Mouse (Mus musculus): ENCODE results near the gene Cend1.

The Cend1 gene

DNA sequence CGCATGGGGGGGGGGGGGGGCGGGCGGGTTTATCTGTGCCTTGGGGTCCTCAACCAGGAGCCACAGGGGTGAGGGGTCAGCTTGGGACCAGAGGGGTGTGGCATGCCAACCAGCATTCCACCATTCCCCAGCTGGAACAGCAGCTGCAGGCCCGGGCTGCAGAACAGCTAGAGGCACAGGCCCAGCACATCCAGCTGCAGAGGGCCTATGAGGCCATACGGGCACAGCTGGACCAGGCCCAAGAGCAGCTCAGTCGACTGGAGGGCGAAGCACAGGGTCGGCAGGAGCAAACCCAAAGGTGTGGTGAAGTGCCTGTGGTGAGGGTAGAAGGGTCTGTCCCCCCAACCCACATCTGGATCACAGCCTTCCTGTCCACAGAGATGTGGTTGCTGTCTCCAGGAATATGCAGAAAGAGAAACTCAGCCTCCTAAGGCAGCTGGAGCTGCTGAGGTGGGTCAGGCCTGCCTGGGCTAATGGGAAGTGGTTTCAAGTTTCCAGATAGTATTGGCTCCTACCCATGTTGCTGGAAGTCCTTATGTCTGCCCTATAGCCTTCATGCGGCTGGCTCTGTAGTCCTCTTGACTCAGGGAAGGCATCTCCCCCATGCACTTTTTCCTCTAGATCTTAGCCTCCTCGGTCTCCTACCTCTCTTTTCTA, 36.2 kb upstream of the Cend1 start:
- ATAC-seq (ENCODE audit: insufficient number of reproducible peaks, low FRiP score, low TSS enrichment) = no peak

- ATAC-seq (ENCODE audit: insufficient number of reproducible peaks, low FRiP score, low TSS enrichment) = no peak
Measured at GRCm38 (mm10) chr7:141464603-141465201, 35.4 kb upstream of the Cend1 start.

- ATAC-seq (ENCODE audit: insufficient number of reproducible peaks, low FRiP score, low TSS enrichment) = no peak
Measured at GRCm38 (mm10) chr7:141463824-141464602, 34.7 kb upstream of the Cend1 start.

GRCm38 (mm10) chr7:141462333-141462821, 33.1 kb upstream of the Cend1 start:
- no peak for ATAC-seq (ENCODE audit: insufficient number of reproducible peaks, low FRiP score, low TSS enrichment)

GRCm38 (mm10) chr7:141461521-141462332, 32.4 kb upstream of the Cend1 start:
- no peak for ATAC-seq (ENCODE audit: insufficient number of reproducible peaks, low FRiP score, low TSS enrichment)

GRCm38 (mm10) chr7:141460391-141461113, 31.3 kb upstream of the Cend1 start, which contains the start of gene Cracr2b:
Cracr2b (plus strand) TSS chr7:141461094.
- no peak for ATAC-seq (ENCODE audit: insufficient number of reproducible peaks, low FRiP score, low TSS enrichment)

- no peak for ATAC-seq (ENCODE audit: insufficient number of reproducible peaks, low FRiP score, low TSS enrichment)
Measured at GRCm38 (mm10) chr7:141460001-141460390, 30.7 kb upstream of the Cend1 start.

- peak; percentile 2; the same call in 1 of the 2 replicates for ATAC-seq (ENCODE audit: insufficient number of reproducible peaks, low FRiP score, low TSS enrichment)
Measured at GRCm38 (mm10) chr7:141459301-141459711, 30.0 kb upstream of the Cend1 start.

DNA sequence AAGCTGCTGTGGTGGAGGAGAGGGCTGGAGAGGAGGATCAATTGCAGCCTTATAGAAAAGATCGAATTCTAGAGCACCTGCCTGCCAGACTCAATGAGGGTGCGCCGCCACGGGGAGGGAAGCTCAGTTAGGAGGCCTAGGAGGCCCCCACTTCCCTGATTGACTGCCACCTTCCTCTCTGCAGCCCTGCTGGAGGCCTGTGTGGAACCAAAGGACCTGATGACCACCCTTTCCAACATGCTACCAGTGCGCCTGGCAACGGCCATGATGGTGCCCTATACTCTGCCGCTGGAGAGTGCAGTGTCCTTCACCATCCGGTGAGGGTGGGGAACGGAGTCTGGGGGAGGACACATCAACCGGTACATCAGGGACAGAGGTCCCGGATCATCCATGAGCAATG, 29.4 kb upstream of the Cend1 start:
- ATAC-seq (ENCODE audit: insufficient number of reproducible peaks, low FRiP score, low TSS enrichment) = no peak

GRCm38 (mm10) chr7:141457986-141458660, 28.8 kb upstream of the Cend1 start:
- no peak for ATAC-seq (ENCODE audit: insufficient number of reproducible peaks, low FRiP score, low TSS enrichment)

- ATAC-seq (ENCODE audit: insufficient number of reproducible peaks, low FRiP score, low TSS enrichment) = no peak
Measured at GRCm38 (mm10) chr7:141457236-141457635, 27.9 kb upstream of the Cend1 start.

- ATAC-seq (ENCODE audit: insufficient number of reproducible peaks, low FRiP score, low TSS enrichment) = no peak
Measured at GRCm38 (mm10) chr7:141456739-141457138, 27.4 kb upstream of the Cend1 start.

- peak; percentile 13; the same call in 1 of the 2 replicates for ATAC-seq (ENCODE audit: insufficient number of reproducible peaks, low FRiP score, low TSS enrichment)
Measured at GRCm38 (mm10) chr7:141455610-141456314, 26.5 kb upstream of the Cend1 start.

DNA sequence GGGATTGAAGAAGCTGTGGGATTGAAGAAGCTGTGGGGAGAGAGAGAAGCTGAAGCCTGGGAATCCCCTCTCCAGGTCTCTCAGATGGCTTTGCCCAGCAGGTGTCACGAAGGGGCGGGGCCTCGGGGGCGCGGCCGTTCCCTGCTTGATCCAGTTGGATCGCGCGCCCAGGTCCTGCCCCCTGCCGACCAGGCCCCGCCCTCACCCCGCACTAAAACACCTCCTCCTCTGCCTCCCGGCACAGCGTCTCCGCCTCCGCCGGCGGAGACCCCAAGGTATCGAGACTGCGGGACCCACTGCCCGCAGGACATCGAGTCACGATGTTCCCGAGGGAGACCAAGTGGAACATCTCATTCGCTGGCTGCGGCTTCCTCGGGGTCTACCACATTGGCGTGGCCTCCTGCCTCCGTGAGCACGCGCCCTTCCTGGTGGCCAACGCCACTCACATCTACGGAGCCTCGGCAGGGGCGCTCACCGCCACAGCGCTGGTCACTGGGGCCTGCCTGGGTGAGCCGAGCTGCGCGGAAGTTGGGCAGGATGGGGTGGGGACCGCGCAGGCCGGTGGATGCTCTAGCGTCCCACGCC, 25.8 kb upstream of the Cend1 start, which contains the start of gene Pnpla2:
Gene Pnpla2 (plus strand): TSS at position 232 of the 585 bp plus-strand sequence.
- peak; percentile 16; the same call in 1 of the 2 replicates for ATAC-seq (ENCODE audit: insufficient number of reproducible peaks, low FRiP score, low TSS enrichment)

GRCm38 (mm10) chr7:141453636-141454035, 24.3 kb upstream of the Cend1 start:
- no peak for ATAC-seq (ENCODE audit: insufficient number of reproducible peaks, low FRiP score, low TSS enrichment)

DNA sequence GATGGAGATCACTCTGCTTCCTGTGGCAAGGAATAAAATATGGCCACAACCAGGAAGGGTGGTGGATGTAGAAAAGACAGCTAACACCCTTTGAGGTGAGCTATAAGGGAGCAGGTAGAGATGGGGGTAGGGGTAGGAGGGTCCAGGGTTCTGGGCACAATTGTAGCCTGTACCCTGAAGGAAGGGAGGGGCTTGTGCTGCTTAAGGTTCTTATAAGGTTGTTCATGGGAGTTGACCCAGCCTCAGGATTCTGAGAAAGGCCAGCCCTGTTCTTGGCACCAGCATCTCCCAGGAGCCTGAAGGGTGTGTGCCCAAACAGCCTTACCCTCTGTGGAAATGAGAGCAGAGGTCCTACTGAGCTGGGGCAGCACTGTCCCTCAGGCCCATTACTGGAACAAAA, 22.6 kb upstream of the Cend1 start:
- no peak for ATAC-seq (ENCODE audit: insufficient number of reproducible peaks, low FRiP score, low TSS enrichment)

DNA sequence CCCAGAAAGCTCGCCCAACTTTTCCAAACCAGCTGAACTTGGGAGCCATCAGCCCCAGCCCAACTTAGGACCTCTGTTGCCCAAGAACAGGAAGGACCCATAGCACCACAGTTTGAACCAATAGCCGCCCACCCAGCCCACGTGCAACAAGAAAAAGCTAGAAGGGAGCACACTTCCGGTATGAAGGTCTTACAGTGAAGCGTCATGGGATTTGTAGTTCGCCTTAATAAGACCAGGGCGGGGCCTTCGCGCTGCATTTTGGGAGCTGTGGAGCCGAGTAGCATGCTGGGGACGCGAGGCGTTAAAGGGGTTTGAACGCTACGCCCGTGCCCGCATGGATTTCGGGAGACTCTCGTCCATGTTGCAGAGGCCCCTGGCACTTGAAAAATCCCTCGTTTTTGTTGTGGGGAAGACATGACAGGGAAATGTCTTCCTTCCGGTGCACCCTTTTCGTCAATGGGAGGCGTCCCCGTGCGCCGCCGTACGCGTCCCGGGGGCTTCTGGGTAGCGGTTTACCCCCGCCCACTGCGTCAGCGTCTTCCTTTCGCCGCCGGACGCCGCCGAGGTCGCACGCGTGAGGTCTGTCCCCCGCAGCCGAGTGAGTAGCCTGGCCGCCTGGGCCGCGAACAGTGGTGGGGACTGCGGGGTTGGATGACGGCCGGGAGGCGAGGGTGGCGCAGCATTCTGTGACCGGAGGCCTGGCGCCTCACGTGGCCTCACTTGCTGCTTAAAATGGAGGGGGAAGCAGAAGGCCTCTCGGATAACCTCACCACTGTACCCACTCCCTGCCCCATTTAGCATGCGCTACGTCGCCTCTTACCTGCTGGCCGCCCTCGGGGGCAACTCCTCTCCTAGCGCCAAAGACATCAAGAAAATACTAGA, 18.1 kb upstream of the Cend1 start, which contains the start of gene Rplp2:
Gene Rplp2 (plus strand): TSS at position 261 of the 882 bp plus-strand sequence.
- peak; percentile 88 for ATAC-seq (ENCODE audit: insufficient number of reproducible peaks, low FRiP score, low TSS enrichment)

All from cerebellum, adult (tissue).